Mouse (Mus musculus) granulocyte monocyte progenitor cell, adult 5-6 weeks (primary cell): Measurements from ENCODE around the gene 2900026A02Rik. TPM values are rescaled to one million over a fixed set of nuclear protein-coding genes. Genes with fewer than 3 reads are reported as not detected.
A peak's percentile ranks its signal among the peaks of the same experiment; 100 is the strongest.
"Not testable (repeated sequence)": the region's sequence is repeated elsewhere in the genome, so short reads cannot be mapped to it uniquely, and the experiment has no call there.

Experiments
- ATAC-seq: replicated peaks from 2 replicates; pipeline ENCODE4 v1.8.0; 2016; ENCODE audit warnings: mild to moderate bottlenecking, moderate TSS enrichment, inconsistent platforms; ENCODE audit not compliant: poor library complexity, severe bottlenecking
- total RNA-seq, 2 experiments: library from RNA; stranded (forward) in 1 of 2; stranded (reverse) in 1 of 2; fragments of 200-712, 200-1000 nt in 1 of 2; fragments of >200 nt in 1 of 2; fragmentation: Nextera tagmentation in 1 of 2; gene quantifications; 2 replicates each; pipeline ENCODE4 v1.2.3; 2014 to 2017

2900026A02Rik gene
- total RNA-seq, 2 experiments from 2014 or later, result 0.88 to 4.1 TPM

GRCm38 (mm10) chr5:113133080-113133491 is 88.0 kb downstream of the 2900026A02Rik start:
- no peak for ATAC-seq

GRCm38 (mm10) chr5:113132635-113133041 is 88.4 kb downstream of the 2900026A02Rik start:
- peak; percentile 73 for ATAC-seq

- ATAC-seq, result no peak
Measured at GRCm38 (mm10) chr5:113128426-113128825, 92.6 kb downstream of the 2900026A02Rik start.

- ATAC-seq, result no peak
Measured at GRCm38 (mm10) chr5:113126476-113126875, 94.6 kb downstream of the 2900026A02Rik start.

- ATAC-seq, result no peak
Measured at GRCm38 (mm10) chr5:113123693-113124092, 97.3 kb downstream of the 2900026A02Rik start.

GRCm38 (mm10) chr5:113122326-113123054 is 98.5 kb downstream of the 2900026A02Rik start:
- peak; percentile 35 for ATAC-seq

- ATAC-seq, result no peak
Measured at GRCm38 (mm10) chr5:113121591-113121875, 99.5 kb downstream of the 2900026A02Rik start.

- no peak for ATAC-seq
Measured at GRCm38 (mm10) chr5:113120741-113121590, 100.1 kb downstream of the 2900026A02Rik start.

- peak; percentile 67 for ATAC-seq
Measured at GRCm38 (mm10) chr5:113119861-113120465, 101.1 kb downstream of the 2900026A02Rik start.

- no peak for ATAC-seq
Measured at GRCm38 (mm10) chr5:113119291-113119690, 101.7 kb downstream of the 2900026A02Rik start.

- peak; percentile 40 for ATAC-seq
Measured at GRCm38 (mm10) chr5:113118695-113119094, 102.3 kb downstream of the 2900026A02Rik start.

GRCm38 (mm10) chr5:113117361-113117760 is 103.7 kb downstream of the 2900026A02Rik start:
- no peak for ATAC-seq

GRCm38 (mm10) chr5:113115896-113116295 is 105.1 kb downstream of the 2900026A02Rik start:
- ATAC-seq, result no peak

GRCm38 (mm10) chr5:113114264-113115225 is 106.5 kb downstream of the 2900026A02Rik start:
- peak; percentile 68 for ATAC-seq

GRCm38 (mm10) chr5:113113120-113113519 is 107.9 kb downstream of the 2900026A02Rik start:
- ATAC-seq, result peak; percentile 7; the same call in 1 of the 2 replicates

- ATAC-seq, result no peak
Measured at GRCm38 (mm10) chr5:113111336-113111735, 109.7 kb downstream of the 2900026A02Rik start.

GRCm38 (mm10) chr5:113110929-113111328 is 110.1 kb downstream of the 2900026A02Rik start:
- no peak for ATAC-seq

GRCm38 (mm10) chr5:113109651-113110050 is 111.4 kb downstream of the 2900026A02Rik start:
- not testable (repeated sequence) for ATAC-seq

GRCm38 (mm10) chr5:113108165-113108764 is 112.8 kb downstream of the 2900026A02Rik start:
- ATAC-seq, result no peak
